Mouse (Mus musculus) testis, adult 2 months (tissue): ENCODE measurements at regions not wholly inside any gene's neighbourhood (a gene's known extent, or its start where the extent isn't known, plus 50 kb on each side); places are given as distances from the start of the nearest gene placed in this dataset.

Experiments used
- CTCF ChIP-seq: fragments of 200-500 bp; IDR thresholded peaks from 2 replicates; pipeline ENCODE4 v1.5.1; 2012; ENCODE audit warnings: low read depth, mild to moderate bottlenecking, inconsistent platforms, low read length, moderate library complexity; ENCODE audit not compliant: control insufficient read depth, insufficient read depth, insufficient replicate concordance
- POLR2A ChIP-seq: fragments of 200-500 bp; IDR thresholded peaks from 2 replicates; pipeline ENCODE4 v1.6.1; 2012; ENCODE audit warnings: low read depth, mild to moderate bottlenecking, inconsistent platforms, low read length, moderate library complexity; ENCODE audit not compliant: control insufficient read depth

DNA sequence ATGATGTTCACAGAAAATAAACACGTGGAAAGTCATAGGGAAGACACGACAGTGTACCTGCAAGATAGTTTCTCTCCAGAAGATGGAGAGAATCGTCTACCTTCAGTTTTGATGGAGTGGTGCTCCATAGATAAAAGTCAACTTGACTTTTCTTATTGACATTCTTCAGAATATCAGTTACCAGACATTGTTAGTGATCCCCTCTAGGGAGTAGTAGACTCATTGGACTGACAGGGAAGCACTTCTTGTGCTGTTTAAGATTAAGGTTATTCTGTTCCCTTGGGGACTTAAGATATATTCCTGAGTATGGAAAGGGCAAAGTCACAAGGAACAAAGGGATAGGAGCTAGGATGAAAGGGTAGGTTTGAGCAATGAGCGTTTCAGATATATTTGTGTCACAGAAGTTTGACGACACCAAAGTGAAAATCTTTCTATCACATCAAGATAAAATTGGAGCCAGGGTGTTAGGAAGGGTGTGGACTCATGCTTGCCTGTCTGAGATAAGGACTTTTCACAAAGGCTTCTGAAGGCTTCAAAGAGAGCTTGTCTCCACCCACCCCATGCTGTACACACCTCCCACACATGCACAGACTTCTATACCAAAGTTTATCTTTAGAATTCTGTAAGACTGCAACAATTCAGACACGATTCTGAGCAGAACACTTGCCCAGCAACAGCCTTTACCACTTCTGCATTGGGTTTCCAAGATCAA is 68.5 kb upstream of the 2210010C04Rik start:
- TF ChIP-seq POLR2A (no peak), CTCF (no peak)
